Mouse (Mus musculus) embryonic fibroblast, embryonic 13.5 days (primary cell): ENCODE data around the gene Rspry1.

Experiments
- CTCF ChIP-seq: IDR thresholded peaks from 2 replicates; pipeline ENCODE4 v1.5.1; 2011; ENCODE audit warnings: mild to moderate bottlenecking, control low read depth, low read length, moderate library complexity, borderline replicate concordance; ENCODE audit not compliant: insufficient read depth
- POLR2A ChIP-seq: IDR thresholded peaks from 2 replicates; pipeline ENCODE4 v1.6.1; 2011; ENCODE audit warnings: low read depth, mild to moderate bottlenecking, control low read depth, low read length, moderate library complexity

DNA sequence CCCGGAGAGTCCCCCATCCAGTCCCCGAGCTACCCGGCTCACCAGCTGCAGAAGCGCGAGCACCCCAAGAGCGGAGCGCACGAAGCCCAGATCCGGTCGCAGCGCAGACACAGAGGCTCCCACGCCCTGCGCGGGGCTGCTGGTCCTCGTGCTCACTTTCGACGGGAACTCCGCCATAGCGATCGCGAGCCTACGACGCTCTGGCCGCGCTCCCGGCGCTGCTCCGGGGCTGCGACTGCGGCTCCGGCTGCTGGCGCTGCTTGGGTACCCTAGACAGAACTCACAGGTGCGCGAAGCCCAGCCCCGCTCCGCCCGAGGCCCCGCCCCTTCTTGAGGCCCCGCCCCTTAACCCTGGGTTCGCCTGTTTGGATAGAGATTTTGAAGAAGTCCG, 94.3 kb downstream of the Rspry1 start, which contains the start of gene Pllp:
- no peak for TF ChIP-seq POLR2A
- TF ChIP-seq CTCF = no peak
